Mouse (Mus musculus) liver, embryonic 14.5 days (tissue): ENCODE measurements around the gene Cnot10.

Source experiments
- CTCF ChIP-seq: IDR thresholded peaks from 2 replicates; pipeline ENCODE4 v1.5.1; 2016; ENCODE audit warnings: antibody characterized with exemption, low read depth, control low read depth
- EP300 ChIP-seq: IDR thresholded peaks from 2 replicates; pipeline ENCODE4 v1.6.1; 2016; ENCODE audit warnings: antibody characterized with exemption, low read depth

GRCm38 (mm10) chr9:114583812-114584182 is 56.2 kb downstream of the Cnot10 start:
- TF ChIP-seq CTCF (peak; percentile 95), EP300 (no peak)
